Mouse (Mus musculus) neural tube, embryonic 15.5 days (tissue): ENCODE measurements around the gene Fer. TPM values are rescaled to one million over a fixed set of nuclear protein-coding genes. Genes with fewer than 3 reads are reported as not detected.

Experiments
- ATAC-seq: fragments of 200-750 bp; cut with Nextera tagmentation; 2 replicates; pipeline ENCODE4 v1.8.0; 2017; ENCODE audit warnings: mild to moderate bottlenecking, moderate TSS enrichment, moderate library complexity; ENCODE audit not compliant: low FRiP score
- H3K27ac ChIP-seq: fragments of 300-500 bp; sonication (generic); replicated peaks from 2 replicates; pipeline ENCODE4 v1.5.1; 2015; ENCODE audit warnings: mild to moderate bottlenecking, inconsistent platforms
- H3K27me3 ChIP-seq: fragments of 300-500 bp; sonication (generic); replicated peaks from 2 replicates; pipeline ENCODE4 v1.6.1; 2015; ENCODE audit warnings: inconsistent platforms
- H3K36me3 ChIP-seq: fragments of 300-500 bp; sonication (generic); 2 replicates; pipeline ENCODE4 v1.6.1; 2015; ENCODE audit warnings: inconsistent platforms
- H3K4me1 ChIP-seq: fragments of 300-500 bp; sonication (generic); 2 replicates; pipeline ENCODE4 v1.6.1; 2015; ENCODE audit warnings: inconsistent platforms
- H3K4me2 ChIP-seq: fragments of 300-500 bp; sonication (generic); 2 replicates; pipeline ENCODE4 v1.6.1; 2015; ENCODE audit warnings: inconsistent platforms, mild to moderate bottlenecking, moderate library complexity
- H3K4me3 ChIP-seq: fragments of 300-500 bp; sonication (generic); replicated peaks from 2 replicates; pipeline ENCODE4 v1.5.1; 2015; ENCODE audit warnings: mild to moderate bottlenecking, inconsistent platforms
- H3K9ac ChIP-seq: fragments of 300-500 bp; sonication (generic); replicated peaks from 2 replicates; pipeline ENCODE4 v1.6.1; 2015; ENCODE audit warnings: mild to moderate bottlenecking, inconsistent platforms
- H3K9me3 ChIP-seq: fragments of 300-500 bp; sonication (generic); replicated peaks from 2 replicates; pipeline ENCODE4 v1.6.1; 2016; ENCODE audit warnings: inconsistent platforms
- WGBS: fragments of 180-500 bp; shearing (Covaris S2); methylation state at CpG from one replicate; pipeline ENCODE4 v1.1.7; 2015; ENCODE audit warnings: mixed read lengths; 5-methylcytosine and 5-hydroxymethylcytosine counted together
- polyA plus RNA-seq: library from polyadenylated mRNA; unstranded; fragments of >200 nt; fragmentation: Nextera tagmentation; extraction: Ambion mirVana; gene quantifications from 2 replicates; pipeline ENCODE4 v1.2.1, GENCODE M21; 2015

The Fer gene
- polyA plus RNA-seq, 1 experiment from 2014 or later: 31.5 TPM

DNA sequence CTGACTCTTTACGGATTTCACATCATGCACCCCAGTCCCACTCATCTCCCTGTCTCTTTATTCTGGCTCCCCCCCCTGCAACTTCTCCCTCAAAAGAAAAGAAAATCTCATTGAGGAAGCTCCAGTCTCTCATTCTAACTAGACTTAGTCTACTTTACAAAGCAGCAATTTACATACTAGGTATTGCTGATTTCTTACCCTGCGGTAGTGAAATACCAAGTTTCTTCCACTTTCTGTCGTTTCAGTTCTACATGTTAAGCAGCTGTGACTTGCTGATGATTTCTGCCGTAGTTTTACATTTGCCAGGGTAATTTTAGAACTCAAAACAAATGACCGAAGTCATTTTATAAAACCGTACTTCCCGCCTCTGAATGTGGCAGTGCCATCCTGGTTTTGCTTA lies 8.9 kb downstream of the Fer start:
- WGBS: 94% methylated on average over 7 of the region's 7 CpGs
- Histone ChIP-seq H3K27ac (no peak overlapping the region), H3K27me3 (no peaks in the 10 kb centered on the region), H3K4me2 (no peak overlapping the region), H3K9me3 (no peaks in the 10 kb centered on the region), H3K4me3 (no peak overlapping the region), H3K36me3 (no peaks in the 10 kb centered on the region), H3K9ac (no peak overlapping the region), H3K4me1 (no peaks in the 10 kb centered on the region)
- no peak for ATAC-seq

DNA sequence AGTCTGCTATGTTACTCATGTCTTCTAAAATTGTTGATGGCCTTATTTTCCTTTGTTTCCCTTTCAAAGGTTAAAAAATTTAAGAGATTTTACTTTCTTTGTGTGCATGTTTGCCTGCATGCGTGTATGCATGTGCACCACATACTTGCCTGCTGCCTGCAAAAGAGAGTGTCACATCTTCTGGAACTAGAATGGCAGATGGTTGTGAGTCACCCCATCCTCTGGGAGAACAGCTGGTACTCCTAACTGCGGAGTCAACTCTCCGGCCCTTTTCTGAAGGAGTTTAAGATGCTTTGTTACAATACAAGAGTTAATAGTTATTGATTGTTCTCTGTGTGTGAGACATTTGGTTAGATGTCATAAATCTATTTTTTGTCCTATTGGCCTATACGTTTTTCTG lies 16.0 kb downstream of the Fer start:
- no peaks in the 10 kb centered on the region for H3K4me1 ChIP-seq
- 62% methylated on average over 4 of the region's 4 CpGs for WGBS
- no peaks in the 10 kb centered on the region for H3K27me3 ChIP-seq
- H3K27ac ChIP-seq: no peak overlapping the region
- H3K4me2 ChIP-seq: no peak overlapping the region
- no peak overlapping the region for H3K9ac ChIP-seq
- H3K36me3 ChIP-seq: no peaks in the 10 kb centered on the region
- no peak overlapping the region for H3K4me3 ChIP-seq
- ATAC-seq: no peak
- no peaks in the 10 kb centered on the region for H3K9me3 ChIP-seq

- H3K9me3 ChIP-seq: no peaks in the 10 kb centered on the region
- ATAC-seq: no peak
Observed at GRCm38 (mm10) chr17:63880009-63880408, 17.1 kb downstream of the Fer start.

DNA sequence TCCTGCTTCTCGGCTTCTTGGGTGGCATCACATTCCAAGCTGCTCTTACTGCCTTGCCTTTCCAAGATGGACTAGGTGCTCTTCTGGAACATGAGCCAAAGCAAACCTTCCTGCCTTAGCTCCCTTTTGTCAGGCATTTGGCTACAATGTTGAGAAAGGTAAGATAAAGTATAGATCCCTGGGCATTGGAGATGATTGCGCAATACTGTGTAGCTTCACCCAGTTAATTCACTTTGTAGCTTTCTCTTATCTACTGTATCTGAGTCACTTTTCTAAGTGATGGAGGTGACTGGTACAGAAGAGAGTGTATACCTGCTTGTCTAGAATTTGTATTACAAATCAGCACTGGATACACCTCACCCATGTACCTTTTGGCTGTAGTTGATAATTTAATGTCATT lies 24.1 kb downstream of the Fer start:
- Histone ChIP-seq H3K36me3 (no peaks in the 10 kb centered on the region), H3K4me2 (no peak overlapping the region), H3K4me3 (no peak overlapping the region), H3K9me3 (no peaks in the 10 kb centered on the region), H3K9ac (no peak overlapping the region), H3K27me3 (no peaks in the 10 kb centered on the region), H3K27ac (no peak overlapping the region), H3K4me1 (peaks cover 5% of the 10 kb centered on the region; the same call in 1 of the 2 replicates)
- ATAC-seq: no peak
- whole genome bisulfite sequencing: 97% methylated on average over 2 of the region's 2 CpGs

More at GRCm38 (mm10) chr17:63880009-63880408, 17.1 kb downstream of the Fer start:
- H3K4me2 ChIP-seq: no peak overlapping the region
- no peak overlapping the region for H3K9ac ChIP-seq
- H3K27ac ChIP-seq: no peak overlapping the region
- 93% methylated on average over 4 of the region's 4 CpGs for WGBS
- no peak overlapping the region for H3K4me3 ChIP-seq
- no peaks in the 10 kb centered on the region for H3K27me3 ChIP-seq
- H3K36me3 ChIP-seq: no peaks in the 10 kb centered on the region
- no peaks in the 10 kb centered on the region for H3K4me1 ChIP-seq

DNA sequence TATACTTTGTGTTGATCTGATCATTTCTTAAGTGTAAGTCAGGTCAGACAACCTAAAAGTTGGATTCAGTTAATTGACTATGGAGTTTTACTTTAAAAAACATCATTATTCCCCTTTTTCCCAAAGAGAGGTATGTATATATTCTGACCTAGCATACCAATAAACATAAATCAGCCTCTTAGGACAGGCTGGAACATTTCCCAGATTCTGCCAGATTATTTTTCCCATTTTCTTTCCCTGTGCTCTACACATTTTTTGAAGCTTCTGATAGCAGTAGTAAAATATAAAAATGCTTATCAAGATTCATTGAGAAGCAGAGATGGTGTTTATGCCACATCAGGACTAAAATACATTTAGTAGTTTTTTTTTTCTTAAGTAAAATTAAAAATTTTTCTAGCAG lies 27.7 kb downstream of the Fer start:
- Histone ChIP-seq H3K36me3 (no peaks in the 10 kb centered on the region), H3K9me3 (no peaks in the 10 kb centered on the region), H3K9ac (no peak overlapping the region), H3K4me3 (no peak overlapping the region), H3K4me2 (no peak overlapping the region), H3K27ac (no peak overlapping the region), H3K4me1 (peaks cover 5% of the 10 kb centered on the region; the same call in 1 of the 2 replicates), H3K27me3 (no peaks in the 10 kb centered on the region)
- ATAC-seq: no peak

DNA sequence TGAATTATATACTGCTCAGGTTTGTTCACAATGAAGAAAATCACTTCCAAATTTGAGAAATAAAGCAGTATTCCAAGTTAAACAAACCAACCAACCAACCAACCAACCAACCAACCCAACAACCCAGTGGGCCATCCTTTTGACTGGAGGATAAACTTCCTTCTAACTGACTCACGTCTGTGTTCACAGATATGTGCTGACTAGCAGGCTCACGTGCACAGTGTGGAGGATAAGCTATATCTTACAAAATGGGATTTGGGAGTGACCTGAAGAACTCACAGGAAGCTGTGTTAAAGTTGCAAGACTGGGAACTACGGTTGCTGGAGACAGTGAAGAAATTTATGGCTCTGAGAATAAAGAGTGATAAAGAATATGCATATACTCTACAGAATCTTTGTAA lies 33.0 kb downstream of the Fer start:
- no peaks in the 10 kb centered on the region for H3K4me1 ChIP-seq
- no peak overlapping the region for H3K4me2 ChIP-seq
- no peak overlapping the region for H3K4me3 ChIP-seq
- H3K27ac ChIP-seq: no peak overlapping the region
- ATAC-seq: no peak
- H3K27me3 ChIP-seq: no peaks in the 10 kb centered on the region
- no peaks in the 10 kb centered on the region for H3K36me3 ChIP-seq
- 70% methylated on average over 3 of the region's 3 CpGs for WGBS
- no peaks in the 10 kb centered on the region for H3K9me3 ChIP-seq
- no peak overlapping the region for H3K9ac ChIP-seq

DNA sequence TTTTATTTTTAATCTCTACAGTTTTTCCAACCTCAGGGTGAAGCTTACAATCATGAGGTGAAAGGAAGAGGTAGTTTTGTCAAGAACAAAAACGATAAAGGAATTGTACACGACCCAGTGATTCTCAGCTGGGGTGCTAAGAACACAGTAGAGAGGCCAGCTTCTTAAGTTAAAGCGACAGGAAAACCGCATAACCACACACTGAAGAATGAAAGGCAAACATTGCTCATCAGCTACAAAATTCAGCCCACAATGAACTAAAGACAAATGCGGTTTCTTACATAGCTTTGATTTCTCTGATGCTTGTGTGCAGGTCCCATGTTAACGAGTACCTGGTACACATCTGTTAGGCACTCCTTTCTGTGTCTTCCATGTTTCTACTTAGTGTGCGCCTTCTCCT lies 34.2 kb downstream of the Fer start:
- no peaks in the 10 kb centered on the region for H3K4me1 ChIP-seq
- H3K27me3 ChIP-seq: no peaks in the 10 kb centered on the region
- H3K4me3 ChIP-seq: no peak overlapping the region
- WGBS: 90% methylated on average over 7 of the region's 7 CpGs
- H3K4me2 ChIP-seq: no peak overlapping the region
- no peak overlapping the region for H3K27ac ChIP-seq
- no peak overlapping the region for H3K9ac ChIP-seq
- ATAC-seq: no peak
- H3K36me3 ChIP-seq: no peaks in the 10 kb centered on the region
- H3K9me3 ChIP-seq: no peaks in the 10 kb centered on the region

DNA sequence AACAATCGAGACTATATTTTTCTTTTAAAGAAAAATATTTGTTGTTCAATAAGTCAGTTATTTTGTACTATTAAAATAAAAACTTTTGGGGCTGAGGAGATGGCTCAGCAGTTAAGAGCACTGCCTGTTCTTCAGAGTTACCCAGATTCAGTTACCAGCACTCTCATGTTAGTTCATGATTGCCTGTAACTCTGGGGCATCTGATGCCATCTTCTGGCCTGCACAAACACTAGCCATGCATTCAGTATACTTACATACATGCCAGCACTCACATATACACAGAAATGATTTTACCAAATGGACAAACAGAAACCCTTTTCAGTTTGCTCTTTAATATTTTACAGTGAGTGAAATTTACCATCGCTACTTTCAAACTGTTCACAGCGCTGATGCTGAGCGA lies 46.4 kb downstream of the Fer start:
- Histone ChIP-seq H3K4me3 (no peak overlapping the region), H3K4me1 (no peaks in the 10 kb centered on the region), H3K9me3 (no peaks in the 10 kb centered on the region; the same call in 1 of the 2 replicates), H3K27ac (no peak overlapping the region), H3K27me3 (no peaks in the 10 kb centered on the region), H3K36me3 (no peaks in the 10 kb centered on the region; the same call in 1 of the 2 replicates), H3K4me2 (no peak overlapping the region), H3K9ac (no peak overlapping the region)
- ATAC-seq: no peak
- 96% methylated on average over 4 of the region's 4 CpGs for WGBS

- Histone ChIP-seq H3K4me2 (no peak overlapping the region), H3K27me3 (no peaks in the 10 kb centered on the region), H3K4me1 (no peaks in the 10 kb centered on the region), H3K27ac (no peak overlapping the region), H3K4me3 (no peak overlapping the region), H3K9ac (no peak overlapping the region), H3K9me3 (no peaks in the 10 kb centered on the region), H3K36me3 (no peaks in the 10 kb centered on the region)
- no peak for ATAC-seq
- WGBS: 75% methylated on average over 6 of the region's 6 CpGs
Observed at GRCm38 (mm10) chr17:63921601-63922203, 58.8 kb downstream of the Fer start.

GRCm38 (mm10) chr17:63925581-63925980 lies 62.7 kb downstream of the Fer start:
- no peak overlapping the region for H3K27ac ChIP-seq
- WGBS: 71% methylated on average over 3 of the region's 3 CpGs
- no peaks in the 10 kb centered on the region for H3K27me3 ChIP-seq
- H3K9ac ChIP-seq: no peak overlapping the region
- no peak overlapping the region for H3K4me3 ChIP-seq
- no peak overlapping the region for H3K4me2 ChIP-seq
- H3K9me3 ChIP-seq: no peaks in the 10 kb centered on the region
- H3K4me1 ChIP-seq: no peaks in the 10 kb centered on the region
- no peak for ATAC-seq
- no peaks in the 10 kb centered on the region for H3K36me3 ChIP-seq

DNA sequence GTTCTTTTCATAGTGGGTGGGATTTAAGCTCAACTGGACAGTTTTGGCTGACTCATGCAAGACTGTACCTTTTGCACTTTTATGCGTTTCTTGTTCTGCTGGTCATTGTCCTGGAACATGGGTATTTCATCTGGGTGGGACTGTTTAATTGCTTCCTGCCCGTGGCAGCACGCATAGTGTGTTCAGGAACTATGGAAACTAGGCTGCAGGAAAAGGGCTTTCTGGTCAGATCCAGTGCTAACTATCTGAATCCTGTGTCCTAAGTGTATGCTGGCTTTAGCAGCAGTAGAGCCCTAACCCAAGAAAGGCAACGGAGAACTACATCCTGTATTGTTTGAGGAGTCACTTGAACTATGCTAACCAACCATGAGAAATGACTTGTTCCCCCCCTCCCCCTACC lies 67.8 kb downstream of the Fer start:
- H3K9me3 ChIP-seq: no peaks in the 10 kb centered on the region
- no peak for ATAC-seq
- no peaks in the 10 kb centered on the region for H3K27me3 ChIP-seq
- no peak overlapping the region for H3K9ac ChIP-seq
- H3K36me3 ChIP-seq: peaks cover 7% of the 10 kb centered on the region
- no peak overlapping the region for H3K27ac ChIP-seq
- no peak overlapping the region for H3K4me3 ChIP-seq
- WGBS: 85% methylated on average over 4 of the region's 4 CpGs
- no peak overlapping the region for H3K4me2 ChIP-seq
- H3K4me1 ChIP-seq: no peaks in the 10 kb centered on the region

DNA sequence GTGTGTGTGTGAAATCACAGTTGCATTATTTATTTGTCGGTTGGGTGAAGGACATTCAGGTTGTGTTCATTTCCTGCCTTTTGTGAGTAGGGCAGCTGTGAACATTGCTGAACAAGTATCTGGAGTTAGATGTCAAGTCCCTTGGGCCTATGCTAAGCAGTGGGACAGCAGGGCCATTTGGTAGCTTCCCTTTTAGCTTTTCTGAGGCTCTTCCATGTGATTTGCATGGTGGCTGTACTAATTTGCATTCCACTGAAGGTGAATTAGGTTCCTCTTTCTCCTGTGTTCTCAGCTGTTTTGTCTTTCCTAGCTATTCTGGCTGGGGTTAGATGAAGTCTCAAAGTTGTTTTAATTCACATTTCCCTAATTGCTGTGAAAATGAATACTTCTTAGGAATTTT lies 68.7 kb downstream of the Fer start:
- H3K9ac ChIP-seq: no peak overlapping the region
- WGBS: 77% methylated on average over 1 of the region's 1 CpGs
- no peaks in the 10 kb centered on the region for H3K4me1 ChIP-seq
- peaks cover 10% of the 10 kb centered on the region for H3K36me3 ChIP-seq
- no peaks in the 10 kb centered on the region for H3K9me3 ChIP-seq
- H3K27ac ChIP-seq: no peak overlapping the region
- no peak for ATAC-seq
- no peaks in the 10 kb centered on the region for H3K27me3 ChIP-seq
- H3K4me2 ChIP-seq: no peak overlapping the region
- H3K4me3 ChIP-seq: no peak overlapping the region

DNA sequence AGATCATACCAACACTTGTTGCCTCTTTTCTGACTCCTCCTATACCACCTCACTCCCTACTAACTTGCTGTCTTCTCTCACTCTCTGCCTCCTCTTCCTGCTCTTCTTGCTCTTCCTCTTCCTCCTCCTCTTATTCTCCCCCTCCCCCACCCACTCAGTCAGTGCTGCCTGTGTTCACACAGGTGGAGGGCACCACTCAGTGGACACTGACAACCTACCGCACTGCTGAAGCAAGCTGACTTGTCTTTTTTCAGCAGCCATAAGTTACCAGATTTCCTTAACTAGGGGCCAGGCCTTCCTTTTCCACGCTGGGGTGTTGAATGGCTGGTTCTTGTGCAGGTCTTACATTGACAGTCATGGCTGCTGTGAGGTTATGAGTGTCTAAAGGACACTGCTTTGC lies 72.5 kb downstream of the Fer start:
- no peaks in the 10 kb centered on the region for H3K9me3 ChIP-seq
- no peak overlapping the region for H3K4me2 ChIP-seq
- no peak overlapping the region for H3K4me3 ChIP-seq
- ATAC-seq: no peak
- 97% methylated on average over 2 of the region's 2 CpGs for WGBS
- H3K4me1 ChIP-seq: no peaks in the 10 kb centered on the region
- H3K27me3 ChIP-seq: no peaks in the 10 kb centered on the region
- no peak overlapping the region for H3K9ac ChIP-seq
- no peak overlapping the region for H3K27ac ChIP-seq
- peaks cover 10% of the 10 kb centered on the region for H3K36me3 ChIP-seq
